Mouse (Mus musculus) left cerebral cortex, adult 2 months (tissue): ENCODE results near the gene Scgb1a1. TPM values are rescaled to one million over a fixed set of nuclear protein-coding genes. Genes with fewer than 3 reads are reported as not detected.
"Not testable (repeated sequence)": the region's sequence is repeated elsewhere in the genome, so short reads cannot be mapped to it uniquely, and the experiment has no call there.

Experiments
- DNase-seq, 2 experiments: peaks; one replicate each; pipeline ENCODE4 v3.0.0; 2021 to 2022; ENCODE audit warnings: low spot score in 2 of 2, mixed read lengths in 1 of 2; ENCODE audit errors: extremely low spot score in 1 of 2
- H3K27ac ChIP-seq: fragments of 200-600 bp; 2 replicates; pipeline ENCODE4 v1.8.1; 2022
- H3K4me3 ChIP-seq: fragments of 200-600 bp; 2 replicates; pipeline ENCODE4 v1.8.1; 2022
- CTCF ChIP-seq: fragments of 200-600 bp; IDR thresholded peaks from 2 replicates; pipeline ENCODE4 v1.8.1; 2022; ENCODE audit warnings: antibody characterized with exemption, mild to moderate bottlenecking, moderate library complexity
- intact Hi-C: fragments of 180-260 bp; cut with DNase I; formaldehyde crosslinking; loops from one replicate; pipeline ENCODE4 v1.15.1; 2025
- long read RNA-seq, 2 experiments: library from polyadenylated mRNA; stranded (forward); transcript quantifications; one replicate each; pipeline ENCODE4 v2.0.0; 2021; ENCODE audit warnings: borderline mapping rate in 2 of 2
- total RNA-seq, 2 experiments: library from RNA; stranded (reverse); gene quantifications; 2 replicates each; pipeline ENCODE4 v1.2.3; 2021

Gene Scgb1a1
- total RNA-seq = not detected
- long read RNA-seq, experiment 1 = 0 reads
- long read RNA-seq, experiment 2 = 0 reads

DNA sequence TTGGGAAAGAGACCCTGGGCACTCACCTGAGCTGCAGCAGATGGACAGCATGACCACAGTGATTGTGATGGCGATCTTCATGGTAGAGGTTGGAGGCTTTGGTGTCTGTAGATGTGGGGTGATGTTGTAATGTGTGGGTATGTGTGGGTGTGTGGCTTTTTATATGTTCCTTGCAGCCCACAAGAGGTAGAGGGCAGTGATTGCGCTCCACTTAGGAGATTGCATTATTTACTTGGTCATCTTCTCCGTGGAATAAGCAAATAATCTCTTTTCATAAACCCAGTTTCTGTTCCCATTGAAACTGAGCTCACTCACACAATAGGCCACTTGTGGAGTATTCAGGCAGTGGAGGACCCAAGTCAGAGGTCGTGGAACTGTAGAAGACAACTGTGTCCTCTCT is at the start of gene Scgb1a1:
TSS of gene Scgb1a1 (minus strand) at position 138 of the 400 bp plus-strand sequence.
- Histone ChIP-seq H3K27ac (no peak within 1 kb of the TSS), H3K4me3 (no peak within 1 kb of the TSS)
- DNase-seq = no peak
- no peak for TF ChIP-seq CTCF
- intact Hi-C loops = no loop called here

DNA sequence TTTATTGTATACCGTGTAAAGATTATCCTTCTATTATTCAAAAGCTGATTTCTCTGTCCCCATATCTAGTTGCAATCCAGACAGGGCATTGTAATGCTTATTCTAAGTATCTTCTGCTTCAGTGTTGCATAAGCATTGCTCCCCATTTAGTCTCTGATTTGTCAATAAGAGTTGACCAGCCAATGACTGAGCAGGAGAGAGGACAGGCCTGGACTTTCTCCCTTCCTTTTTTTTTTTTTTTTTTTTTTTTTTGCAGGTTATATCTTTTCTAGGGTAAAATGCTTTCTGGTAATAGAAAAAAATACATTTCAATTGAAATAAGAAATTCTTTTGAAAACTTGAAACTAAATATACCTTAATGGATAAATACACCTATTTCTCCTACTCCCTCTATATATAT is 49.4 kb upstream of the Scgb1a1 start:
- no peak overlapping the region for H3K27ac ChIP-seq

DNA sequence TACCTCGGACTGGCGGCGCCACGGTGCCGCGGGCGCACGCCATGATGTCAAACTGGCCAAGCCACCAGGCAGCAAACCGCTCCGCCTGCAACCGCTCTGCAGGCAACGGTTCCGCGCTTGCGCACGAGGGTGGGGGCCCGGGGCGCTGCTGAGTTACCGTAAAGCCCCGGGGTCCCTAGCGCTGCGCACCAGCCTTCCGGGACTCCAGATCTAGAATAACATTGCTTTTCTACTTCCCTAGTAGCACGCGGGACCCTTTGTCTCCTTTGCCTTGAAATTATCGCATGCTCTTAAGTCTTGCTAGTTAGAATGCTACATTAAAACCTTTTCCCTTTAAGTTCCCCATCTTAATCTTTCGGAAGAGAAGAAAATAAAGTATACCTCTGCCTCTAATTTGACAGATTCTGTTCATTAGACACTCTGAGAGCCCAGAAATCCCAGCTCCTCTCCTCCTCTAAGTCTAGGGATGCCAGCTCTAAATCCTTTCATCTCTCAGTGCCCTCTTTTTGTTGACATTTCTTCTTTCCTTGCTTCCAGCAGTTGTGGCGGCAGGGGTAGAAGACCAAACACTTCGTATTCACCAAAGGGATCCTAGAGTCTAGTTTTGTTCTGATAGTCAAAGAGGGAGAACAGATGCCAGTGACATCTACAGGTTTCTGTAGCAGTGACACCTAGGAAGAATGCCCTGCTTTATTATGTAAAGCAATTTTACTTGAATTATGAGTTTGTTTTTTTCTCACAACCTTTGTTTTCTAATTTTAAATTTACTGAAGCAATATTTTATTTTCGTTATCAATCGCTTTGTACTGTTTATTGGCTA is 48.0 kb upstream of the Scgb1a1 start, which contains the start of gene Asrgl1:
TSS of gene Asrgl1 (minus strand) at position 125 of the 820 bp plus-strand sequence.
- peak within 1 kb of the TSS; percentile 91 for H3K27ac ChIP-seq
- TF ChIP-seq CTCF = no peak
- H3K4me3 ChIP-seq = peak within 1 kb of the TSS; percentile 97
- intact Hi-C loops = no loop called here
- peak; percentile 91 to 93 for DNase-seq

More for the DNA sequence above, 49.4 kb upstream of the Scgb1a1 start:
- no peak overlapping the region for H3K4me3 ChIP-seq
- TF ChIP-seq CTCF = no peak
- intact Hi-C loops = no loop called here
- DNase-seq = no peak

DNA sequence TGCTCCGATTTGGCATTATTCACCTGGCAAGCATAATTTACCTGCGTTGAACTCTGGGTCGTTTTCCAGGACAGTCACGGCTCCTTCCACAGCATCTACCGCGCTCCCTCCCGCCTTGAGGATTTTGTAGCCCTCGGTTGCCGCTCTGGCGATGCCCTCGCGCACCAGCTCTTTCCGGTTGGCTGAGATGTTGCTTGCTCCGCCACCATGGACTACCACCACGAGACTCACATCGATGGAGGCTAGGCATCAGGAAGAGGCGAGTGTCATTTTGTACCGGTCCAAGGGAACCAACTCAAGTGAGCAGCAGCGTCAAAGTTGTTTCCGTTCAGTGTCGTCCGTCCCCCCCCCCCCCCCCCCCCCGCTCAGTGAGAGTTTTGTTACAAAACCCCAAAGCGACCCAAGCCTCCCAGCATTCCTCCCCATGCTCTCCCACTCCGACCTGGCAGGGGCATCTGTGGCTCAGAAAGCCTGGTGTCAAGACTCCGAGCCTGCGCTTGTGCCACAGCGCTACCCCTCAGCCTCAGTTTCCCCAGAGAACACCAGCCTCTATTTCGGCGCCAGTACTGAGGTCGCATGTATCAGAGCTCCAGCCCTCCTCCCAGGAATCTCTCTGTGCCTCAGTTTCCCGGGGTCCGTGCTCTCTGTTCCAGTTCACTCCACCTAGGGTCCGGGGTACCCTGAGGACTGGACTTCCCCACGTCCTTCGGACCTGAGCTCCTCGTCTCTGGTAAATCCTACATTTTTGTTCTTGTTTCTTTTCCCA is 47.2 kb upstream of the Scgb1a1 start:
- Histone ChIP-seq H3K4me3 (peak overlapping the region; percentile 97), H3K27ac (peak overlapping the region; percentile 91)
- TF ChIP-seq CTCF = no peak
- intact Hi-C loops = no loop called here
- peak in 1 of 2 experiments; percentile 49 for DNase-seq

DNA sequence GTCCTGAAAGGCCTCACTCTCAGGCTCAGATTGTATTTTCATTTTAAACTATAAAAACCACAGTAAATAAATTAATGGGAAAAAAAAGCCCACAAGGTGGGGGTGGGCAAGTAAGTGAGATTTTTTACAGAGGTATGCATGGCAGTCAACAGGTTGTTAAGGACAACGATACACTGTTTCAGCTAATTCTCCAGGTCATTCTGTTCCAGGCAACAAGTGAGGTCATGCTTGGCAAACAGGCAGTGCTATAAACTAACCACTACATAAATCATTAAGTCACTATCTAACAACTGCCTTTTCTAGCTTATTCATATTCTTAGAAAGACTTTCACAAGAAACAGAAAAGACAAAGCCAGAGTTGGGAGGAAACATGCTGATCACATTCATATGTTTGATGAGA is 42.2 kb upstream of the Scgb1a1 start:
- H3K4me3 ChIP-seq = no peak overlapping the region
- intact Hi-C loops = no loop called here
- DNase-seq = no peak
- no peak for TF ChIP-seq CTCF
- H3K27ac ChIP-seq = no peak overlapping the region

DNA sequence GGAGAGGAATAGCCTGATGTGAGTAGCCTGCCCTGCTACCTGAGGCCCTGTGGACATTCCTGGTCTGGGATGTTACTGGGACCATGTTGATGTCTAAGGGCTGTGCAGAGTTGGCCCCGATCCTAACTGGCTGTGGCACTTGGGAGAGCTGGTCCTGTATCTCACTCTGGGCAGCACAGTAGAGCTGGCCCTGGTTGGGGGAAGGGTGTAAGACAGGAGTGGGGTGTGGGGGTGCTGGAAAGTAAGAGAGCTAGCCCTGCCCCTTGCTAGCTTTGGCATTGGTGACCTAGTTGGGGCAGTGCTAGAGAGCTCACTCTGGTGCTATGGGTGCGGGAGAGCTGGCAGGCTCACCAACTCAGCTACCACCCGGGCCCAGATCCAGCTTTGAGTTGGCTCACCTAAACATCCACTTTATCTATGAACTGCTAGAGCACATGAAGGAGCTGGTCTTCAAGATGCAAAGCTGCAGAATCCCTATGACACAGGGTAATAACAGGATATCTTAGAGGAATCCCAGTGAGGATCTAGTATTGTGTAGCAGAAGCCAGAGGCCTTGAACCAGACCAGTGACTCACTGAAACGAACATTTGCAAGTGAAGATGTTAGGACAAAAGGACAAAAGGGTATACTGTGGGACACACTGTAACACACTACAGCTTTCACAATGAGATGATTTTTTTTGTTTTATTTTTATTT is 40.9 kb upstream of the Scgb1a1 start:
- intact Hi-C loops = no loop called here
- DNase-seq = no peak
- H3K4me3 ChIP-seq = no peak overlapping the region
- TF ChIP-seq CTCF = no peak
- H3K27ac ChIP-seq = no peak overlapping the region

DNA sequence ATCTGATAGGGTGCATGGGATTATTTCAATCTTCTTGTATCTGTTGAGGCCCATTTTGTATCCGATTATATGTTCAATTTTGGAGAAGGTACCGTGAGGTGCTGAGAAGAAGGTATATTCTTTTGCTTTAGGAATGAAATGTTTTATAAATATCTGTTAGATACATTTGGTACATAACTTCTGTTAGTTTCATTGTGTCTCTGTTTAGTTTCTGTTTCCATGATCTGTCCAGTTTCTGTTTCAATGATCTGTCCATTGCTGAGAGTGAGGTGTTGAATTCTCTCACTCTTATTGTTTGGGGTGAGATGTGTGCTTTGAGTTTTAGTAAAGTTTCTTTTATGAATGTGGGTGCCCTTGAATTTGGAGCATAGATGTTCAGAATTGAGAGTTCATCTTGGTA is 36.2 kb upstream of the Scgb1a1 start:
- intact Hi-C loops, H3K27ac ChIP-seq, H3K4me3 ChIP-seq, DNase-seq: not testable (repeated sequence)

DNA sequence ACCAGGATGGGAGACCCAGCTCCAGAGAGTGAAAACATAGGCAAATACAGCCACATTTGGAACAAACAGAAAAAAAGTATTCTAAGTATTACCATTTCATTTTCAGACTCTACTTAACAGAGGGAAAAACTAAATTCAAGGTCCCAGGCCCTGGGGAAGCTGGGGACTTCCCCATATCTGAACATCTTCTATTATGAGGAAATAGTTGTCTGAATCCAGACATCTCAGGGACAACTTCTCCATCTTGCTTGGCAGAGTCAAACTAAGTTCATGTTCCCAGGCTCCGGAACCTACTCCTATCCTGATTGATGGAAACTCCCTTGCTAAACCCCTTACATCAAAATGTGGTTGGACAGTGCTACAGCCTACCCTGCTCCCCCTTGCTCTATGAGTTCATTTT is 34.6 kb upstream of the Scgb1a1 start:
- no peak for DNase-seq
- intact Hi-C loops = no loop called here

DNA sequence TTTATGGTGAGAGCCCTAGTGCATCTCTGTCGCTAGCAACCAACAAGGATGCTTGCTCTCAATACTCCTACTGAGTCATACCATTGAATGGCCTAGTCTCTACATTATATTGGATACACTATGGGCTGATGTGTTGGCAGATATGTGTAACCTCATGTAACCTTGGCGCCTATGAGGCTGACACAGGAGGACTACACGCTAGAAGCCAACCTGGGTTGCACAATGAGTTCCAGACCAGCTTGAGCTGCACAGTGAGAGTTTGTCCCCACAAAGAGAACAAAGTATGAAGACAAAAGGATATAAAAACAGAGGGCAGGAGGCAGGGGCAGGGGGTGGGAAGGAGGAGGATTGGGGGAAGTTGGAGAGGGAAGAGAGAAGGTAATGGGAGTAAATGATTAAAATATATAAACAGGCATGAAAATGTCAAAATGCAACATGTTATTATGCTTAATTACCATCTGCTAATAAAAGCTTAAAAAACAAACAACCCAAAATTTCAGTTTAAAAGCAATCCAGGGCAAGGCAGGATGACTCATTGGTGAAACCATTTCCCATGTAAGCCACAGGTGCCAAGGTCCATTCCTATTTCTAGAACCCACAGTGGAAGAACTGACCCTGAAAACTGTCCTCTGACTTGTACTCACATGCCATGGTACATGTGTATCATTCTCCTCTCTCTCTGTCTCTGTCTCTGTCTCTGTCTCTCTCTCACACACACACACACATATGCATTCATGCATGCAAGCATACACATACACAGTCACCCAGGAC is 32.1 kb upstream of the Scgb1a1 start:
- intact Hi-C loops = no loop called here
- no peak overlapping the region for H3K4me3 ChIP-seq
- no peak overlapping the region for H3K27ac ChIP-seq
- no peak for DNase-seq
- no peak for TF ChIP-seq CTCF

More for the DNA sequence above, 34.6 kb upstream of the Scgb1a1 start:
- no peak for TF ChIP-seq CTCF
- Histone ChIP-seq H3K4me3 (no peak overlapping the region), H3K27ac (no peak overlapping the region)

DNA sequence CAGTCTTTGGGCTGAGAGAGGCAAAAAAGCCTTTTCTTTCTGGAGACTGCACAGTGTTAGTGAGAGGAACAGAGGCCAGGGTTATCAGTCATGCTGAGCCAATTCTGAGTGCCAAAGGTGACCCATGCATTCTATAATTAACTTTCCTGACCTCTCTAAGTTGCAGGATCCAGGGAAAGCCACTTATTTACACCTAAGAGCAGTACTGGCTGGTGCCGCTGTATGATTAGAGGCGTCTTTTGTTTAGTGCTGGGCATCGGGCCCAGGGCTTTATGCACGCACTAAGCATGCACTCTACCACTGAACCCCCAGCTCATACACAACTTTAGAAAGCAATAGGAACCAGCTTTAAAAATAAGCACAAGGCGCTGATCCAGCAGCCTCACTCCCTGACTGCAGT is 29.5 kb upstream of the Scgb1a1 start:
- no peak for DNase-seq
- intact Hi-C loops = no loop called here
- H3K4me3 ChIP-seq = no peak overlapping the region
- H3K27ac ChIP-seq = no peak overlapping the region
- no peak for TF ChIP-seq CTCF

DNA sequence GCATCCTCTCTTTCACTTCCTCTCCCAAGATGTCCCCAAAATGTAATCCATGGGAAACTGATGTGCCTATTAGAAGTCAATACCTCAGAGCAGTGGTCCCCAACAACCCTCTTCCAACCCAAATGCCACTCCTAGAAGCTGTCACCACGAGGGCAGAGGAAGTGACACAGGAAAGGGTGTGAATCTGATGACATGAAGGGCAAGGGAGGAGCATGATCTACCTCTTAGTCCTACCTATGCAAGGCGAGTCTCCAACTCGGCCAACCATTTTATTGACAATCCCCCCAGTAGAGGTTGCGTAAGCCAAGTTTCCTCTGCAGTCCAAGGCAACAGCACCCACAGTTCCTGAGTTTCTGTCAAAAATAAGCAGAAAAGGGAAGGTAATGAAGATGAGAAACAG is 28.5 kb upstream of the Scgb1a1 start:
- DNase-seq = no peak
- no peak for TF ChIP-seq CTCF
- intact Hi-C loops = no loop called here
- no peak overlapping the region for H3K4me3 ChIP-seq
- no peak overlapping the region for H3K27ac ChIP-seq
